Mouse (Mus musculus): Measurements from ENCODE around the gene Brsk1.

Gene Brsk1

GRCm38 (mm10) chr7:4669156-4669555 lies 21.2 kb upstream of the Brsk1 start:
- no peak for DNase-seq (ENCODE audit: low spot score in 2 of 2)

GRCm38 (mm10) chr7:4670655-4671255 lies 19.6 kb upstream of the Brsk1 start:
- peak; percentile 28 to 49 for DNase-seq (ENCODE audit: low spot score in 2 of 2)

- no peak for DNase-seq (ENCODE audit: low spot score in 2 of 2)
Observed at GRCm38 (mm10) chr7:4671956-4672355, 18.4 kb upstream of the Brsk1 start.

GRCm38 (mm10) chr7:4674114-4674731 lies 16.2 kb upstream of the Brsk1 start:
- no peak for DNase-seq (ENCODE audit: low spot score in 2 of 2)

- DNase-seq (ENCODE audit: low spot score in 2 of 2) = no peak
Observed at GRCm38 (mm10) chr7:4675200-4675599, 15.2 kb upstream of the Brsk1 start.

- DNase-seq (ENCODE audit: low spot score in 2 of 2) = no peak
Observed at GRCm38 (mm10) chr7:4683307-4683706, 7.1 kb upstream of the Brsk1 start.

GRCm38 (mm10) chr7:4684203-4684602 lies 6.2 kb upstream of the Brsk1 start:
- DNase-seq (ENCODE audit: low spot score in 2 of 2) = no peak

GRCm38 (mm10) chr7:4684632-4685417 lies 5.6 kb upstream of the Brsk1 start, which contains the start of gene Hspbp1:
Gene Hspbp1 (minus strand): TSS chr7:4685068.
- DNase-seq (ENCODE audit: low spot score in 2 of 2) = peak; percentile 96 to 98

- no peak for DNase-seq (ENCODE audit: low spot score in 2 of 2)
Observed at GRCm38 (mm10) chr7:4690951-4691653, 698 bp downstream of the Brsk1 start.

- DNase-seq (ENCODE audit: low spot score in 2 of 2) = no peak
Observed at GRCm38 (mm10) chr7:4693004-4693403, 2.6 kb downstream of the Brsk1 start.

- no peak for DNase-seq (ENCODE audit: low spot score in 2 of 2)
Observed at GRCm38 (mm10) chr7:4702334-4702733, 11.9 kb downstream of the Brsk1 start.

- DNase-seq (ENCODE audit: low spot score in 2 of 2) = no peak
Observed at GRCm38 (mm10) chr7:4703195-4703594, 12.8 kb downstream of the Brsk1 start.

GRCm38 (mm10) chr7:4705098-4705497 lies 14.7 kb downstream of the Brsk1 start:
- DNase-seq (ENCODE audit: low spot score in 2 of 2) = peak in 1 of 2 experiments; percentile 20

GRCm38 (mm10) chr7:4712594-4712993 lies 22.2 kb downstream of the Brsk1 start:
- no peak for DNase-seq (ENCODE audit: low spot score in 2 of 2)

- no peak for DNase-seq (ENCODE audit: low spot score in 2 of 2)
Observed at GRCm38 (mm10) chr7:4716955-4717354, 26.6 kb downstream of the Brsk1 start.

- DNase-seq (ENCODE audit: low spot score in 2 of 2) = no peak
Observed at GRCm38 (mm10) chr7:4719276-4719675, 28.9 kb downstream of the Brsk1 start.

- peak; percentile 36 to 54 for DNase-seq (ENCODE audit: low spot score in 2 of 2)
Observed at GRCm38 (mm10) chr7:4723508-4723907, 33.1 kb downstream of the Brsk1 start.

- DNase-seq (ENCODE audit: low spot score in 2 of 2) = peak in 1 of 2 experiments; percentile 27
Observed at GRCm38 (mm10) chr7:4724359-4724758, 34.0 kb downstream of the Brsk1 start.

GRCm38 (mm10) chr7:4725169-4725568 lies 34.8 kb downstream of the Brsk1 start, which contains the start of gene Tmem150b:
Gene Tmem150b (minus strand): TSS chr7:4725249.
- DNase-seq (ENCODE audit: low spot score in 2 of 2) = no peak

- no peak for DNase-seq (ENCODE audit: low spot score in 2 of 2)
Observed at GRCm38 (mm10) chr7:4731090-4731489, 40.7 kb downstream of the Brsk1 start.

GRCm38 (mm10) chr7:4732968-4733392 lies 42.6 kb downstream of the Brsk1 start:
- no peak for DNase-seq (ENCODE audit: low spot score in 2 of 2)

GRCm38 (mm10) chr7:4739041-4739543 lies 48.7 kb downstream of the Brsk1 start:
- DNase-seq (ENCODE audit: low spot score in 2 of 2) = no peak

Measured in spleen, postnatal 36 days (tissue).